Mouse (Mus musculus) ES-E14 (cell line): ENCODE data around the gene Scai.

Experiments
- CHD2 ChIP-seq: IDR thresholded peaks from 2 replicates; pipeline ENCODE4 v1.6.1; 2014; ENCODE audit warnings: mild to moderate bottlenecking, low read depth, low read length, inconsistent platforms
- HCFC1 ChIP-seq: IDR thresholded peaks from 2 replicates; pipeline ENCODE4 v1.6.1; 2012; ENCODE audit warnings: low read length, inconsistent platforms, borderline replicate concordance; ENCODE audit not compliant: insufficient read depth
- ZNF384 ChIP-seq: IDR thresholded peaks from 2 replicates; pipeline ENCODE4 v1.6.1; 2012; ENCODE audit warnings: low read depth, low read length, inconsistent platforms

DNA sequence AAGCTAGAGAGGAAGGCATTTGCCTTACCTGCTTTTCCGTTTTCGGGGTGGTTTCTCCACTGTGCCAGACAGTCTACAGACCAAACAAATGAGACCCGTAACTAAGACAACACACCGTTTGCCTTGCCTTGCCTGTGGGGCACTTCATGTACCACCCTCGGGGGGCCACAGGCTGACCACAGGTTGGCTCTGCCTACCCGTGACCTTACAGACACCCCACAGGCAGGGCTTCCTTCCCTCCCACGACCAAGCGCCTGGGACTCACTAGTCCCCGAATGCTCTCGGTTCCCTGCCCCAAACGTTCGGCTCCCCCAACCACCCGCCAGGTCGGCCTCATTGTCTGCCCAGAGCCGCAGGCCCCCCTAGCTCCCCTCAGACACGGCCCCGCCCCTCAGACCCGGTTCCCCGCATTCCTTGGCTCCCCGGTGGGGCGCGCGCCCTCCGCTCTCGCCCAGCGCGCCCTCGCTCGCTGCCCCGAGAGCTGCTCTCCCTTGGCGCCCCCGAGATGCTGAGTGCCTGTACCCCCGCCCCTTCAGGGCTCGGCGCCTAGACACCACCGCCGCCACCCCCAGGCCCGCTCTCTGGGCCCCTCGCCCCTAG is 473 bp downstream of the Scai start:
- TF ChIP-seq CHD2 (no peak), HCFC1 (no peak), ZNF384 (no peak)
